Comparison of ENCODE assay signal across 9 mouse cellular contexts in genomic region chr19:30306379-30306778, GRCm38 (mm10).
A peak's percentile ranks its signal among the peaks of the same experiment; 100 is the strongest.
DNase-seq lines count a peak whose midpoint lies in the region.
"Had no signal": no experiment of that assay in that cellular context is flagged by ENCODE, and none has a peak within 500 bp of the region (broad histone marks: within the 10 kb centered on the region; RNA-seq: fewer than 3 reads in every experiment).

No protein-coding gene starts in this region.

- peak; percentile 6 to 43 for DNase-seq in cerebellum, postnatal 25 days
- DNase-seq in cerebellum, adult 11 months = no peak
- peak; percentile 15 for DNase-seq in kidney, postnatal 10 days
- DNase-seq in kidney, postnatal 25 days = no peak
- peak; percentile 14 for DNase-seq in right cerebral cortex, postnatal 14 days
- no peak for DNase-seq in right cerebral cortex, adult 18-20 months
- peak; percentile 21 for DNase-seq in skeletal muscle tissue, adult 2 months (ENCODE audit: low read depth, low spot score)
- DNase-seq in adrenal gland, adult (ENCODE audit: inconsistent age in 2 of 2, low spot score in 1 of 2) = no peak
- DNase-seq: B cell, adult 2 months had no signal

Comparison
In these comparisons a context has a peak if more than half of its experiments do, and no peak if none do; other contexts are left out.
1. DNase-seq: peak in cerebellum, postnatal 25 days (2 of 2), kidney, postnatal 10 days (single experiment), right cerebral cortex, postnatal 14 days (single experiment) and skeletal muscle tissue, adult 2 months (single experiment); none in cerebellum, adult 11 months (single experiment), kidney, postnatal 25 days (0 of 2), right cerebral cortex, adult 18-20 months (single experiment) and adrenal gland, adult (0 of 2).